Mouse (Mus musculus) CD8-positive naive resting alpha-beta T cell, adult 2 months (primary cell): ENCODE results near the gene Ccdc9.
"Not testable (repeated sequence)": the region's sequence is repeated elsewhere in the genome, so short reads cannot be mapped to it uniquely, and the experiment has no call there.

Experiments used
- DNase-seq, 2 experiments: peaks; one replicate each; pipeline ENCODE4 v3.0.0; 2022; ENCODE audit warnings: low read depth in 2 of 2, low spot score in 2 of 2

Ccdc9 gene

DNA sequence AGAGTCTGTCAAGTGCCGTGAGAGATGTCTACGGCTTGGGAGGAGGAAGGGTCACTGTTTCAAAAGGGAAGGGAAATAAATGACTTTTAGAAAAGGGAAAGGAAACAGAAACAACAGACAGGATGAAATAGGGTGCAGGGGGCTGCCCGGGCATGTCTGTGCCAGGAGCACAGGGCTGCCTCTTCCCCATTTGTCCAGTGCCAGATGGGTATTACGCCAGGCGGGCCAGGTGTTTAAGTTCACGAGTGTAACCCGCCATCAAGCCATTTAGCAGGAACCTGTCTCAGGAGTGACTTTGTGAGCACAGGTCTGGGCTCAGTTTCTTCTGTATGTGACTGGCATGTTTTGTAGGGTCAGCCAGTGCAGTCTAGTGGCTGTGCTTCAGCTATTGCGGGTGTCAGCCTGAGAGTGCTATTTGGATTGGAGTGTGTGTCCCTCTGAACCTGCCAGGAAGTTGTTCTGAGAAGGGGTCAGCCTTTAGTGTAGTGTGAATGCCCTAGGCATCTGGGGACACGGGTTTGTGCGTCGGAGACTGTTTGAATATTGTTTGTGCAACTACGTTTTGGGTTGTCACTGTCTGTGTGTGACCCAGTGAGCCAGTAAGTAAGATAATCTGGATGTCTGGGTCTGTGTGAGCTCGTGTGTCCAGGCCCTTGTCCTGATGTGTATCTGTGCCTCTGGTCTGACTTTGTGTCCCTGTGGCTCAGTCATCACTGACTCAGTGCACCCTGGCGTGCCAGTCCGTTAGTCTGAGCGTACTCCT is 22.1 kb upstream of the Ccdc9 start:
- DNase-seq, result no peak

DNA sequence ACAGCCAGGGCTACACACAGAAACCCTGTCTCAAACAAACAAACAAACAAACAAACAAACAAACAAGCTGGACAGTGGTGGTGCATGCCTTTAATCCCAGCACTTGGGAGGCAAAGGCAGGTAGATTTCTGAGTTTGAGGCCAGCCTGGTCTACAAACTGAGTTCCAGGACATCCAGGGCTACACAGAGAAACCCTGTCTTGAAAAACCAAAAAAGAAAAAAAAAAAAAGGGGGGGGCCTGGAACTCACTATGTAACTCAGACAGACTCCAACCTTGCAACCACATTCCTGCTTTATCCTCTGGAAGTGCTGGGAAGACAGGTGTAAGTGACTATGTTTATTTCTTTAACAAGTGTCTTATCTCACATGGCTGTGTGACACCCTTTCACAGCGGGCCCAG is 21.5 kb upstream of the Ccdc9 start, which contains the start of gene Bbc3:
TSS of gene Bbc3 (plus strand) at position 301 of the 400 bp plus-strand sequence.
- DNase-seq, result not testable (repeated sequence)

DNA sequence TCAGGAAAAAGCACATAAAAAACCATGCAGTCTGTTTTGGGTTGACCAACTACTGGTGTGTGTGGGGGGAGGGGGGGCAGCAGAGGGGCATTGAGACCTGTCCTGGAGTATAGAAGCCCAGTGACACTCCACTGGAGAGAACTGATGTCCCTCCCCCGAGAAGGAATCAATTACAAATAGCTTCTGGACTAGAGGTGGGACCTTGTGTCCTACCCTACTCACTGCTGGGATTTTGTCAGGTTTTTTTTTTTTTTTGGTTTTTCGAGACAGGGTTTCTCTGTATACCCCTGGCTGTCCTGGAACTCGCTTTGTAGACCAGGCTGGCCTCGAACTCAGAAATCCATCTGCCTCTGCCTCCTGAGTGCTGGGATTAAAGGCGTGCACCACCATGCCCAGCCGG is 20.5 kb upstream of the Ccdc9 start:
- not testable (repeated sequence) for DNase-seq

DNA sequence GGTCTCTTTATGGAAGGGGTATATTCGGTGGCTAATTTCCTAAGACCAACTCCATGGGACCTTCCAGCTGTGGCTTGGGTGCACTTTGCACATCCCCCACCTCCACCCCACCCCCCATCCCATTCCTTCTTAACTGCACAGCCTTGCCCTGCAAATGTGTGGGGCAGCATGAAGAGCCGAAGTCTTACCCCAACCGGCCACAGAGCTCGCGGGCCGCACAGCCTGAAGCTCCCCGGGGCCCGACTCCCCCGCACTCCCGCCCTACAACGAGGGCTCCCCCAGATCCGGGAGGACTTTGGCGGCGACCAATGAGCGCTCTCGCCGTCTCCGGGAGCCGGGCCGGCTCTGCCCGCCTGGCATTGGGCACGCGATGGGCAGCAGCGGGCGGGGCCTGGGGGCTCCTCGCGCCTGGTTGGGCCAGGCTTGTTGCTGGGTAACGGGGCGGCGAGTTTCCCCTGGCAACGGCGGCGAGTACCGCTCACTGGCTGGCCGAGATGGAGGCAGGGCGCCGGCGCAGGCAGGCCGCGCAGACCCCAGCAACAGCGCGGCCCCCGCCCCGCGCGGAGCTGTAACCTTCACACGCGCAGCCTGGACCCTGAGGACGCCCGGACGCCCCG is 12.9 kb upstream of the Ccdc9 start:
- peak in 1 of 2 experiments; percentile 33 for DNase-seq

DNA sequence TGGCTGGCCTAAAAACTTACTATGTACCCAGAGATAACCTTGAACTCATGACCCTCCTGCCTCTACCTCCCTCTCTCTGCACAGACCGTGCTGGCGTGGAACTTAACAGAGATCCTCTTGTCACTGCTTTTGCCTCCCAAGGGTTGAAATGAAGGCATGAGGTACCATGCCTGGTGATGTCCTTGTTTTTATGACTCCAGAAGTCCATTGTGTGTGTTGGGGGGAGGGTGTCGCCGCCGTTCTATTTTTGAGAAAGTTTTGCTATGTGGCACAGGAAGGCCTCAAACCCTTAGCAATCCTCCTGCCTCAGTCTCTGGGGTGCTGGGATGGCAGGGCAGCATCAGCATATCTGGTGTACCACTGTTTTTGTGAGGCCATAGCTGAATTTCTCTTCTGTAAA is 12.3 kb upstream of the Ccdc9 start:
- DNase-seq, result no peak

DNA sequence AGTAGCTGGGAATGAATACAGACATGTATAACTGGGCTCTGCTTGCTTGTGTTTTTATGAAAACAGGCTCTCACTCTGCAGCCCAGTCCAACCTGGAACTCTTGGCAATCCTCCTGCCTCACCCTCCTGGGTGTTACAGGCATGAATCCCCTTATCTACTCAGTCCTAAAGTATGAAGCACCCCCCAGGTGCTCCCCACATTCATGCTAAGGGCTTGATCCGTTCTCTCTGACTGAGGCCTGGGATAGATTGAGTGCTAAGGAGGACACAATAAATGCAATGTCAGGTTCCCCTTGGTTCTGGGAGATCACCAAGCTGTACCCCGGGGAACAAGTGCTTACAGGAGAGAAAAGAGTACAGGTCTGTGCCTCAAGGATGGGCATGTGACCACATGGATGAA is 11.0 kb upstream of the Ccdc9 start:
- DNase-seq, result no peak

DNA sequence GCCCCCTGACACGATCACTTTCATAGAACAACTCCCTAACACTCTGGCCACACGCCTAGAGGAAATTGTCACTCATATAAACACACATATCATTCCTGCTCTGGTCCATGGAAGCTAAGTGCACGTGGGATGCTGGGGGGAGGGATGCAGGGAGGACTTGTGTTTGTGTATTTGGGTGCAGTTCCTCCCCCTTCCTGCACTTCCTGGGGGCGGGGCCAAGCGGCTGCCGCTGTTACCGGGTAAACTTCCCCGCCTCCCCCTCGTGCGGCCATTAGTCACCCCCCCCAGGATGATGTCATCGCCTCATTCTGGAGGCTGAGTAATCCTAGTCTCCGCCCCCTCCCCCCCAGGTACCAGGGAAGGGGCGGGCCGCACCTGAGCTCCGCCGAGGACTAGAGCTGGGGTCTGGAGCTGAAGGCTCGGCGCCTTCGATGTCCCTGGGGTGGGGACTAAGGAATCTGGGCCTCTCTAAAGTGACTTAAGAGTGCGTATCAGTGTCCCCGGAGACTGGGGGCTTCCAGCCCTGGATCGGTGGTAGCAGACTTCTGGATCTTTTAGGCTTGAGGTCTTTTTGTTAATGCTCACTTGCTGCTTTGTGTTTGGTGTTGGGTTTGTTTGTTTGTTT is 10.3 kb upstream of the Ccdc9 start:
- peak; percentile 75 to 83 for DNase-seq

DNA sequence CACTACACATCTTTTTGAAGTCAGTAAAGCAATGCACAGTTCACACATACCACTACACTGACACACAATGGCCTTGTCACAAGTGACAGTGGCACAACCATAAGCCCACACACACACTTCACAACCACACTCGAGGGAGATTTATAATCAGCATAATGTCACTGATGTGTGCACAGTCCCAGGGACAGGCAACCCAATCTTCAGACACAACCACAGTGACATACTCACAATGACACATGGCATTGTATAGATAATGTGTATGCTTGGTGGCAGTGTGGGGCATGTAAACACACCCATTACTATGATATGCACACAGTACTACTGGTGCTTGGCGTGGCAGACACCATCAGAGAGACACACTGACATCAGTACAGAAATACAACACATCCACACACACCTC is 9.6 kb upstream of the Ccdc9 start:
- no peak for DNase-seq

DNA sequence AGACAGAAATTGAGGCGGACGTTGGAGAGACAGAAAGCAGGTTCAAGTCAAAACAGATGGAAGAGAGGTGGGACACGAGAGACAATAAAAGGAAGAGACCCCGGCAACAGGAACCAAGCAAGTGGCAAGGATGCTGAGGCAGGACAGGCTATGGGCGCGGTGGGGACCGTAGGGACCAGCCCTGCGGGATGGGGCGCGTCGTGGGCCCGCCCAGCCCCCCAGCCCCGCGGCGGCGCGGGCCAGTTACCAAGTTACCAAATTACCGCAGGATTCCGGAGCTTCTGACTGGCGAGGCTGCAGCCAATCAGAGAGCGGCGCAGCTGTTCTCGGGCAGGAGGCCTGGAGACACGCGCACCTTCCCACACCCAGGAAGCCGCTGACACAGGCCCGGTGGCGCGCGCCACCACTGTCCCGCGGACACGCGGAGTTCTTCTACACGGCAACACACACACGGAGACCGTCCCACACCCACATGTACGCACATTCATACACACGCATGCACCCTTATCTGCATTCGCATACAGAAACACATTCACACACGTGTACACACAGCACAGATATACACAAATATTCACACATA is 8.8 kb upstream of the Ccdc9 start:
- peak; percentile 59 to 62 for DNase-seq

DNA sequence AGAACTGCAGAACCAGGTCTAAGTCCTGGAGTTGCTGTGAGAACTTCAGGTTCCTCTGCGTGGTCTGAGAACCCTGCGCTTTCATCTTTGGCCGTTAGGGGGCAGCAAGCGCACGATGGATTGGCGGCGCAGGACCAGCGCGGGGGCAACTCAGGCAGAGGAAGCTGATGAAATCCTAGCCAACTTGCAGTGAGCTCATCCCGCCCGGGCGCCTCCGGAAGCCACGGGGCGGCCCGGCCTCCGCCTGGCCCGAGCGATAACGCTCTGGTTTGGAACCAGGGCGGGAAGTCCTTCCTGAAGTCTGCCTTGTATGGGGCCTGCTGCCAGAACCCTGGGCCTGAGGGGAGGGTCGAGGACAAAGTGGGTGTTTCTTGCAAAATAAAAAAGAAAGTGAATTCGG is 8.2 kb upstream of the Ccdc9 start:
- peak; percentile 94 to 96 for DNase-seq

DNA sequence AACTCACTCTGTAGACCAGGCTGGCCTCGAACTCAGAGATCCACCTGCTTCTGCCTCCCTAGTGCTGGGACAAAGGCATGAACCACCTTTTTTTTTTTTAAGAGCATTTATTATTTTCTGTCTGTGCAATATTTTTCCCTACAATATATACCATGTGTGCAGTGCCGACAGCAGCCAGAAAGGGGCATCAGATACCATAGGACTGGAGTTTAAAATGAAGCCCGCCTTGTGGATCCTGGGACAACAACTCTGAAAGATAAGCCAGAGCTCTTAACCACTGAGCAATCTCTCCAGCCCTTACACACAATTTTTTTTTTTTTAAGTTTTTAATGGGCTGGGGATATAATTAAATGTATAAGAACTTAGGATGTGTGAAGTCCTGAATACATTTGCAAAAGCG is 7.8 kb upstream of the Ccdc9 start:
- DNase-seq, result peak in 1 of 2 experiments; percentile 51

DNA sequence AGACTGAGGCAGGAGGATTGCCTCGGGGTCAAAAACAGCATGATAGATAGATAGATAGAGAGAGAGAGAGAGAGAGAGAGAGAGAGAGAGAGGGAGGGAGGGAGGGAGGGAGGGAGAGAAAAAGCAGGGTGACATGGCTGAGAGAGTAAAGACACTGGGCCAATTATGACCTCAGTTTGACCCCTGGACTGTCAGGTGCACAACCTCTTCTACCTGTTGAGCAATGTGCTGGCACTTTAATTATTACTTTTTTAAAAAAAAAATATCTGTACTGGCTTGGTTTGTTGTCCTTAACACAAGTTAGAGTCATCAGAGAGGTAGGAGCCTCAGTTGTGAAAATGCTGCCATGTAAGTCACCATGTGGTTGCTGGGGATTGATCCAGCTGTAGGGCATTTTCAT is 1.2 kb upstream of the Ccdc9 start:
- no peak for DNase-seq

DNA sequence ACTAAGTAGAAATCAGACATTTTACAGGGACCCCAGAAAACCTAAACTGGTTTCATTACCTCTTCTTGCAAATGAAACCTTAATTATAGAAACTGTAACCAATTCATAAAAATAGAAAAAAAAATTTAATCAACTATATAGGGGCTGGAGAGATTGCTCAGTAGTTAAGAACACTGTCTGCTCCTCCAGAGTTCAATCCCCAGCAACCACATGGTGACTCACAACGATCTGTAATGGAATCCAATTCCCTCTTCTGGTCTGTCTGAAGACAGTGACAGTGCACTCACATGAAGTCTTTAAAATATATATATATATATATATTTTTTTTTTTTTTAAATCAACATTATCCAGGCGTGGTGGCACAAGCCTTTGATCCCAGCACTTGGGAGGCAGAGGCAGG is 421 bp upstream of the Ccdc9 start:
- no peak for DNase-seq

DNA sequence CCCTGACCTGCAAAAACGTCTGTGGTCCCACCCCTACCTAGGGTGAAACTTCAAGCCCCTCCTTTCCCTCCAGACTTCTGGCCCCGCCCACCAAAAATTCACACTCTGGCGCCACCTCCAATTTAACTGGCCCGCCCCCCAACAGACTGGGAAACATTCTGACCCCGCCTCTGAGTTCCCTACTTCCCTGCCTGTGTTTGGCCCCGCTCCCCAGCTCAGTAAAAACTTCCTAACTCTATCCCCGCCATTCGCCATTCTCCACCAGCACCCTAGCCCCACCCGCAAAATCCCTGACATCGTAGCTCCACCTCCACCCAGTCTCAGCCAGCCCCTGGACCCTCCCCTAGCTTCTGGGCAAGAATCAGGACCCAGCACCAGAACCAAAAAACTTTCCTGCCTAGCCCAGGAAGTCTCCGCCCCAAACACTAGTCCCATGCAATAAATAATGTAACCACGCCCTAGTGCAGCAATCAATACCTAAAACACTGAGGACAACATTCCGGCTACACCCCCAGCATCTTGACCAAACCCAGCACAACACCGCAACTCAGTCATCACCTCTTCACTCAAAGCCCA is 1.1 kb downstream of the Ccdc9 start:
- DNase-seq, result peak in 1 of 2 experiments; percentile 35

DNA sequence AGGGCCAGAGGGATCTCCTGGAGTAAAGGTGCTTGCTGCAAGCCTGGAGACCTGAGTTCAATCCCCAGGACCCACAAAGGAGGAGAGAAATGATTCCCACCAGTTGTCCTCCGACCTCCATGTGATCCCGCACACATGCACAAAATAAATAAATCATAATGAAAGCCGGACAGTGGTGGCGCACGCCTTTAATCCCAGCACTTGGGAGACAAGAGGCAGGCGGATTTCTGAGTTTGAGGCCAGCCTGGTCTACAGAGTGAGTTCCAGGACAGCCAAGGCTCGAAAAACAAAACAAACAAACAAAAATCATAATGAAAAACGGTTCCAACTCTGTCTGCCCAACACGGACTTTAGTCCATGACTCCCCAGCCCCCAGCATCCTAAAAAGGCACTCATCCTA is 1.7 kb downstream of the Ccdc9 start:
- DNase-seq, result no peak

DNA sequence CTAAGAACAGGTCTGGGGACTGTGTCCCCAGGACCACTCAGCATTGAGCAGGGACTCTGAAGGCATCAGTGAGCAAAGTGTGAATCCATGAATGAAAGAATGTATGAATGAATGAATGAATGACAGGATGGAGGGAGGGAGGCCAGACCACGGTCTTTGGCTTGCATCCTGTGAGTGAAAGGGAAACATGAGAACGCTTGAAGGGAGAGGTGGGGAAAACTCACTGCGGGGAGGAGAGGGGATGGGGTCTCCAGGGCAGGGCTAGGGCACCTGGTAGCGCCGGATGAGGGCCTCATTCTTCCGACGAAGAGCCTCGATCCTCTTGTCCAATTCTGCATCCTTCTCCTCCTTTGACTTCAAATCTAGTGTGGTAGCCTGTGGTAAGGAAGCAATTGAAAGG is 2.6 kb downstream of the Ccdc9 start:
- no peak for DNase-seq

DNA sequence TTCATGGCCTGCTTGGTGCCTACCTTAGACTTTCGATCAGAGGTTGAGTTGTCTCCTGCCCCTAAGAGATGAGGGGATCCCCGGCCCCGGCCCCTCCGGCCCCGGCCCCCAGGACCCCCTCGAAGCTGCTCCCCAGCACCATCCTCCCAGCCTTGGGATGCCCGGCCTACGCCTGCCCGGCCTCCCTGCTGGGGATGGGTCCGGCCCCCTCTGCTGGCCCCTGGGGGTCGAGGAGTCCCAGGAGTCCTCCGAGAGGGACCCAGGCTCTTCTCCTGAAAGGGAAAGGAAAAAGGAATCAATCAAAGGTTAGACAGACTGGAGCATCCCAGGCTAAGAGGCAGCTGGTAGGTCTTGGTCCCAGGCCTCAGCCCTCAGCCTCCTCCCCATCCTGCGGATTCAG is 4.3 kb downstream of the Ccdc9 start:
- DNase-seq, result no peak

DNA sequence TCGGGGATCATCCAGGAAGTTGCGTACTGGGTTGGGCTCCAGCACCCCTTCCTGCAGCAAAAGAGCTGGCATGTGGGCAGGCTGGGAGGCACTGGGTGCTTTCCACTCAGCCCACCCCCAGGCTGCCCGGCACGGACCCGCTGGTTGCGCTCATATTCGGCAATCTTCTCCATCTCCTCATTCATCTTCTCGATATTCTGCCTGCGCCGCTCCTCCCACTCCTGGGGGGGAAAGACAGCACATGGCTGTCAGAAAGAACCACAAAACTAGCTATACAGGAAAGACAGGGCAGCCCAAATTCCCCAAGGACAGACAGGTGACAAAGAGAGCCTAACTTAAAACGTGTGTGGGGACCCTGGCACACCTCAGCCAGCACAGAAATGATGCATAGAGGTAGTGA is 5.9 kb downstream of the Ccdc9 start:
- DNase-seq, result no peak

DNA sequence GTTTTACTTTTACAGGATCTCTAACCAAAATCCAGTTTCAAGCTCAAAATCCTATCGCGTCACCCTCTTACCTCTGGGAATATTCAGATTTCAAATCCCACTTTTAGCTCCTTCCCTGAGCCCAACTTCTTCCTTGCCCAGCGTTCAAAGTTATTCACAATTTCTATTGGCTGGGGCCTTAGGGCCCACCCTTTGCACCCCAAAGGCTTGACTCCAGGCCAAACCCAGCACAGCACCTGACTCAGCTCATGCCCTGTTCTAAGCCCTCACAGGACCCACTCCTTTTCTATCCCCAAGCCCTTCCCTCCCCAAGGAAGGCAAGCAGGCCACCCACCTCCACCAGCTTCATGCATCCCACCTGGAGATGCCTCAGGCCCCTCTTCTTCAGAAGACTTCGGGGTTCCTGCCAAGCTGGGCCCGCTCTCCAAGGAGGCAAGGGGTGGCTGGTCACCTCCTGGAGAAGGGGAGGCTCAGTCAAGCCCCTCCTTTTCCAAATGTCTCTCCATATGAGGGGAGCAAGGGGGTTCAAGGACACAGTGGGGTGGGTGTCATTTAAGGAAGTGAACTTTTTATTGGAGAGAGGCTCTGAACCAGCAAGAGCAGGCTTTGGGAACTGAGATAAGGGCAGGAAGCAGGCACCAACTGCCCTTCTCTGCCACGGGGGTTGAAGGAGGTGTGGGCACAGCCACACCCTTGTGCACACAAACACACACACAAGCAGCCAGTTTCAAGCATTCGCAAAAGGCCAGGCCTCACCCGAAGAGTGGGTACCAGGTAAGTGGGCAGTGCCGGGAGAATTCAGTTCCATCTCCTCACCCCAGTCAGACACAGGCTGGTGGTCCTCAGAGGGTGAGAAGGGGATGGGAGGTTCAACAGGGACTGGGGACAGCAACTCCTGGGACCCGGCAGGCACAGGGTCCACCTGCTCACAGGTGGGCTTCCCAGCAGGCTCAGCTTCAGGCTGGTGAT is 11.4 kb downstream of the Ccdc9 start:
- DNase-seq, result no peak

DNA sequence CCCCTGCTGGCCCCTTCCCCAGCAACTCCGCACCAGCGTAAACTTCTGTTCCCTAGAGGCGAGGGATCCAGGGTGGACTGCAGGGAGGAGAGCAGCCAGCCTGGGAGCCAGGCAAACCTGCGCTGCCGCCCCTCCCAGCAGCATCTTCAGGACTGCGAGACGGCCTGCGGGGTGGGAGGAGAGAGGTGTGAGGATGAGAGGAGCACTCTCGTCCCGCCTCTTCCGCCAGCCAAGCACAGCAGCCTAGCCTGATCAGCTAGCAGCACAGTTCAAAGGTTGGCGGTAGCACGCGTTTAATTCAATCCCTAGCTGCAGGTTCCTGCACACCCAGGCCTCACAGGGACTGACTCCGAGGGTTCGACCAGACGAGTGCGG is 12.8 kb downstream of the Ccdc9 start:
- peak in 1 of 2 experiments; percentile 76 for DNase-seq
